Mouse (Mus musculus): ENCODE results near the gene Snapc4. TPM values are rescaled to one million over a fixed set of nuclear protein-coding genes. Genes with fewer than 3 reads are reported as not detected.

Gene Snapc4
- polyA plus RNA-seq, 1 experiment from 2014 or later: 32.8 TPM

DNA sequence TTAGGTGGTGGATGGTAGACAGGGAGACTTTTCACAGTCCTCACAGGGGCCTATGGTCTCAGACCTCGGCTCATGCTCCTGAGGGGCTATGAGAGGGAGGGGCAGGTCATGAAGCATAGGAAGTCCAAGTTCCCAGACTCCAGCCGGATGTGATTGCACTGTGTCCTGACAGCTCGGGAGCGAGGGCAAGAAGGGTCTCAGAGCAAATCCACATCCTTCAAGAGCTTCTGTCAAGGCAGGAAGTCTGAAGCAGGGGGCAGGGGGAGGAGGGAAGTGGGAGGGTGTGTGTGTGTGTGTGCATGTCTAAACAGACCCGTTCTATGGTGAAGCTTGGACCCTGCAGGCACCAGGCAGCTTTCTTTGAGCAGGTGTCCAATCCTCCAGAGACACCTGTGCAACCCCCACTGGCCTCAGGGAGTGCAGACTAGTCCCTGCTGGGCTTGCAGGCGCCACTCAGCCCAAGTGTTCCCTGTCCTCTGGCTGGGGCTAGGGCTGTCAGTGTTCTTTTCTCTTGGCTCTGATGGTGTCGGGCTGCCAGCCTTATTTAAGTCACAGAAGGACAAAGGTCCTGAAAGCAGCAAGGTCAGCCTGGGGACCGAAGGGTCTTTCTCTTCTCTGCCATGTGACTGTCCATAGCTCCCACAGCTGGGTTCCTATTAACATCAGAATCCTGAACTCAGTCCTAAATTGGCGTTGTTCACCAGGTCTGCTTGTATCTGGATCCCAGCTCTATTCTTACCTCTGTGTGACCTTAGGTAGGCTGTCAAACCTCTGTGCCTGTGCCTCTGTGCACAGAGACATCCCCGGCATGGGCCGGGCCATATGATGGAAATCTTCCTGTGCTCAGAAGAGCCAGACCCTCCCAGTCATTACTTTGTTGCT is 37.6 kb downstream of the Snapc4 start:
- no peaks in the 10 kb centered on the region for H3K9me3 ChIP-seq (ENCODE audit: low read depth, low read length)
- peak overlapping the region; percentile 85 for H3K27ac ChIP-seq (ENCODE audit: low read depth)
- 46% methylated on average over 11 of the region's 11 CpGs for WGBS
- H3K9ac ChIP-seq: no peak overlapping the region
- peak; percentile 64 for DNase-seq
- peaks cover 93% of the 10 kb centered on the region for H3K36me3 ChIP-seq (ENCODE audit: insufficient read depth)
- peak; percentile 16; the same call in 1 of the 2 replicates for ATAC-seq (ENCODE audit: insufficient read depth)
- no peaks in the 10 kb centered on the region for H3K27me3 ChIP-seq (ENCODE audit: insufficient read depth, low read length)
- no peak for TF ChIP-seq CTCF (IDR thresholded peaks at IDR 0.05; ENCODE audit: low read depth)
- H3K4me2 ChIP-seq: peak overlapping the region; percentile 12; the same call in 1 of the 2 replicates
- H3K4me3 ChIP-seq (ENCODE audit: low read depth, low read length): no peak overlapping the region
- peaks cover 6% of the 10 kb centered on the region for H3K4me1 ChIP-seq (ENCODE audit: insufficient read depth)

DNA sequence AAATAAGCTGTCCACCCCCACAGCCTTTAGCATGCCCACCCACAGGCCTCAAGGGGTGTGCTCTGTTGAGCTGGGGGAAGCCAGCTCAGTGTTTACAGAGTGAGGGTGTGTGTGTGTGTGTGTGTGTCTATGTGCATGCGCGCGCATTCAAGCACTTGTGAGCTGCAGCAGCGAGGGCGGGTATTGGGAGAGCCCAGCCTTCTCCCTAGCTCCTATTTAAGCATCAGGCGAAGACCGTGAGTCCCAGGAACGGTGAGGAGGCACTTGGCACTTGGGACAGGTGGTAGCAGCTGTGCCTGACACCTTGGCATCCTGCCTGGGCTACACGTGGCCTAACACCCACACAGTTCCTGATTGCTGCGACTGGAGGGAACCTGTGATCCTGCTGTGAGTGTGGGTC is 38.4 kb downstream of the Snapc4 start:
- Histone ChIP-seq H3K27ac (ENCODE audit: low read depth) (peak overlapping the region; percentile 85), H3K4me2 (peak overlapping the region; percentile 12; the same call in 1 of the 2 replicates), H3K9ac (no peak overlapping the region; the same call in 1 of the 2 replicates), H3K4me1 (ENCODE audit: insufficient read depth) (peaks cover 6% of the 10 kb centered on the region), H3K36me3 (ENCODE audit: insufficient read depth) (peaks cover 85% of the 10 kb centered on the region), H3K9me3 (ENCODE audit: low read depth, low read length) (no peaks in the 10 kb centered on the region), H3K4me3 (ENCODE audit: low read depth, low read length) (no peak overlapping the region), H3K27me3 (ENCODE audit: insufficient read depth, low read length) (no peaks in the 10 kb centered on the region)
- DNase-seq: peak; percentile 80
- WGBS: 27% methylated on average over 10 of the region's 10 CpGs
- TF ChIP-seq CTCF (IDR thresholded peaks at IDR 0.05; ENCODE audit: low read depth): no peak
- peak; percentile 68 for ATAC-seq (ENCODE audit: insufficient read depth)

- TF ChIP-seq CTCF (IDR thresholded peaks at IDR 0.05; ENCODE audit: low read depth): no peak
- peak; percentile 28; the same call in 1 of the 2 replicates for ATAC-seq (ENCODE audit: insufficient read depth)
- WGBS: 61% methylated on average over 2 of the region's 2 CpGs
- Histone ChIP-seq H3K36me3 (ENCODE audit: insufficient read depth) (peaks cover 80% of the 10 kb centered on the region), H3K9me3 (ENCODE audit: low read depth, low read length) (no peaks in the 10 kb centered on the region), H3K27me3 (ENCODE audit: insufficient read depth, low read length) (no peaks in the 10 kb centered on the region), H3K4me2 (no peak overlapping the region), H3K4me1 (ENCODE audit: insufficient read depth) (peaks cover 6% of the 10 kb centered on the region), H3K9ac (peak overlapping the region; percentile 20), H3K27ac (ENCODE audit: low read depth) (peak overlapping the region; percentile 85), H3K4me3 (ENCODE audit: low read depth, low read length) (no peak overlapping the region)
- no peak for DNase-seq
Measured at GRCm38 (mm10) chr2:26341510-26341981, 38.9 kb downstream of the Snapc4 start.

GRCm38 (mm10) chr2:26339204-26339551 is 41.3 kb downstream of the Snapc4 start:
- H3K9me3 ChIP-seq (ENCODE audit: low read depth, low read length): no peaks in the 10 kb centered on the region
- H3K27ac ChIP-seq (ENCODE audit: low read depth): no peak overlapping the region
- peaks cover 6% of the 10 kb centered on the region for H3K4me1 ChIP-seq (ENCODE audit: insufficient read depth)
- H3K4me3 ChIP-seq (ENCODE audit: low read depth, low read length): no peak overlapping the region
- H3K9ac ChIP-seq: no peak overlapping the region
- H3K27me3 ChIP-seq (ENCODE audit: insufficient read depth, low read length): no peaks in the 10 kb centered on the region
- TF ChIP-seq CTCF (IDR thresholded peaks at IDR 0.05; ENCODE audit: low read depth): no peak
- ATAC-seq (ENCODE audit: insufficient read depth) (no peak), DNase-seq (no peak)
- WGBS: 77% methylated on average over 5 of the region's 5 CpGs
- peaks cover 57% of the 10 kb centered on the region for H3K36me3 ChIP-seq (ENCODE audit: insufficient read depth)
- no peak overlapping the region for H3K4me2 ChIP-seq

GRCm38 (mm10) chr2:26338302-26339203 is 41.9 kb downstream of the Snapc4 start:
- TF ChIP-seq CTCF (IDR thresholded peaks at IDR 0.05; ENCODE audit: low read depth): no peak
- Histone ChIP-seq H3K4me2 (no peak overlapping the region), H3K4me3 (ENCODE audit: low read depth, low read length) (no peak overlapping the region), H3K9ac (no peak overlapping the region), H3K4me1 (ENCODE audit: insufficient read depth) (peaks cover 6% of the 10 kb centered on the region), H3K27me3 (ENCODE audit: insufficient read depth, low read length) (no peaks in the 10 kb centered on the region), H3K9me3 (ENCODE audit: low read depth, low read length) (no peaks in the 10 kb centered on the region), H3K27ac (ENCODE audit: low read depth) (no peak overlapping the region), H3K36me3 (ENCODE audit: insufficient read depth) (peaks cover 51% of the 10 kb centered on the region)
- DNase-seq: no peak
- no peak for ATAC-seq (ENCODE audit: insufficient read depth)
- WGBS: 78% methylated on average over 8 of the region's 13 CpGs

- Histone ChIP-seq H3K4me3 (ENCODE audit: low read depth, low read length) (no peak overlapping the region), H3K27me3 (ENCODE audit: insufficient read depth, low read length) (no peaks in the 10 kb centered on the region), H3K27ac (ENCODE audit: low read depth) (no peak overlapping the region), H3K4me2 (no peak overlapping the region), H3K36me3 (ENCODE audit: insufficient read depth) (peaks cover 71% of the 10 kb centered on the region), H3K9me3 (ENCODE audit: low read depth, low read length) (no peaks in the 10 kb centered on the region), H3K9ac (no peak overlapping the region), H3K4me1 (ENCODE audit: insufficient read depth) (no peaks in the 10 kb centered on the region)
- DNase-seq (no peak), ATAC-seq (ENCODE audit: insufficient read depth) (no peak)
- TF ChIP-seq CTCF (IDR thresholded peaks at IDR 0.05; ENCODE audit: low read depth): no peak
- 69% methylated on average over 6 of the region's 6 CpGs for WGBS
Measured at GRCm38 (mm10) chr2:26330702-26331101, 49.8 kb downstream of the Snapc4 start.

Measured in lung, embryonic 14.5 days (tissue).